Mouse (Mus musculus): ENCODE data around the gene Pola1. TPM values are rescaled to one million over a fixed set of nuclear protein-coding genes. Genes with fewer than 3 reads are reported as not detected.
A peak's percentile ranks its signal among the peaks of the same experiment; 100 is the strongest.

Gene Pola1
- polyA plus RNA-seq, 1 experiment = 0.25 TPM

- no peak for TF ChIP-seq CTCF (IDR thresholded peaks at IDR 0.05; ENCODE audit: control insufficient read depth, insufficient read depth, insufficient replicate concordance, low read depth, low read length)
- TF ChIP-seq POLR2A (IDR thresholded peaks at IDR 0.05; ENCODE audit: control insufficient read depth, low read depth, low read length) = no peak
- Histone ChIP-seq H3K4me3 (ENCODE audit: control insufficient read depth, low read depth, low read length) (peak overlapping the region; percentile 43), H3K27ac (ENCODE audit: control insufficient read depth, insufficient read depth, low read depth, low read length) (no peak overlapping the region), H3K4me1 (ENCODE audit: control insufficient read depth, insufficient read depth, low read length) (peaks cover 8% of the 10 kb centered on the region), H3K27me3 (ENCODE audit: control insufficient read depth, insufficient read depth, low read length) (no peaks in the 10 kb centered on the region), H3K36me3 (ENCODE audit: control insufficient read depth, insufficient read depth, low read length) (no peaks in the 10 kb centered on the region)
Observed at GRCm38 (mm10) chrX:93289076-93289475, 342.9 kb downstream of the Pola1 start.

DNA sequence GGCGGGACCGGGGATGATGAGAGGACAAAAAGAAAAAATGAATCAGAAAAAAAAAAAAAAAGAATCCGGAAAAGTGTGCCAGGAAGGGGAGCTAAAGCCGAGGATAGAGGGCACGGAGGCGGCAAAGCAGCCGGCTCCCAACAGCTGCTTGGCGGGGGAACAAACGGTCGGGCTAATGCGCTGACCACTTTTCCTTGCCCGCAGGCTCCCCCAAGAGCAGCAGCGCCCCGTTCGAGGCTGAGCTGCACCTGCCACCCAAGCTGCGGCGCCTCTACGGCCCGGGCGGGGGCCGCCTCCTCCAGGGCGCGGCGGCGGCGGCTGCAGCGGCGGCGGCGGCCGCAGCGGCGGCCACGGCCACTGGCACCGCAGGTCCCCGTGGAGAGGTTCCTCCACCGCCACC lies 343.6 kb downstream of the Pola1 start:
- Histone ChIP-seq H3K27ac (ENCODE audit: control insufficient read depth, insufficient read depth, low read depth, low read length) (no peak overlapping the region), H3K27me3 (ENCODE audit: control insufficient read depth, insufficient read depth, low read length) (no peaks in the 10 kb centered on the region), H3K4me1 (ENCODE audit: control insufficient read depth, insufficient read depth, low read length) (peaks cover 8% of the 10 kb centered on the region), H3K36me3 (ENCODE audit: control insufficient read depth, insufficient read depth, low read length) (no peaks in the 10 kb centered on the region), H3K4me3 (ENCODE audit: control insufficient read depth, low read depth, low read length) (peak overlapping the region; percentile 43)
- no peak for TF ChIP-seq CTCF (IDR thresholded peaks at IDR 0.05; ENCODE audit: control insufficient read depth, insufficient read depth, insufficient replicate concordance, low read depth, low read length)
- no peak for TF ChIP-seq POLR2A (IDR thresholded peaks at IDR 0.05; ENCODE audit: control insufficient read depth, low read depth, low read length)

DNA sequence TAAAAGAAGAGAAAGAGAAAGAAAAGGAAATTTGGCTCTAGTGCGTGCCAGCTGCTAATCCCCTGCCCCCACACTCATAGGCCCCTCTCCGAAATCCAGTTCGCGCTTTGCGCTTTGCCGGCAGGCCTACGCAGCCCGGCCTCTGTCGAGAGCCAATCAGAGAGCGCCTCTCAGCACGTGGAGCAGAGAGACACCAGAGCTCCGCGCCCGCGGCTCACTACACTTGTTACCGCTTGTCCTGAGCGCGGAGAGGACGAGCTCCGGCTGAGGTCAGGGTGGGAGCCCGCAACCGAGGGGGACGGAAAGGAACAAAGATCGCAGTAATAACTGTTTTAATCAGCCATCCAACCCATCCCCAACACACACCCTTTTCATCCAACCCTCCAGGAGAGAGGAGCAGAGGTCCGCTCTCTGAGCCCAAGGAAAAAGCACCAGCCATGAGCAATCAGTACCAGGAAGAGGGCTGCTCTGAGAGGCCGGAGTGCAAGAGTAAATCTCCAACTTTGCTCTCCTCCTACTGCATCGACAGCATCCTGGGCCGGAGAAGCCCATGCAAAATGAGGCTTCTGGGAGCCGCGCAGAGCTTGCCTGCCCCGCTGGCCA lies 345.6 kb downstream of the Pola1 start, which contains the start of gene Arx:
Gene Arx, plus strand, starts transcription at position 155 of the 603 bp plus-strand sequence.
- peak within 1 kb of the TSS; percentile 71 for H3K4me3 ChIP-seq (ENCODE audit: control insufficient read depth, low read depth, low read length)
- H3K27me3 ChIP-seq (ENCODE audit: control insufficient read depth, insufficient read depth, low read length) = no peaks in the 10 kb centered on the region
- H3K27ac ChIP-seq (ENCODE audit: control insufficient read depth, insufficient read depth, low read depth, low read length) = peak within 1 kb of the TSS; percentile 2; the same call in 1 of the 2 replicates

GRCm38 (mm10) chrX:93285091-93285490 lies 346.9 kb downstream of the Pola1 start:
- Histone ChIP-seq H3K4me1 (ENCODE audit: control insufficient read depth, insufficient read depth, low read length) (peaks cover 8% of the 10 kb centered on the region), H3K27me3 (ENCODE audit: control insufficient read depth, insufficient read depth, low read length) (no peaks in the 10 kb centered on the region), H3K27ac (ENCODE audit: control insufficient read depth, insufficient read depth, low read depth, low read length) (peak overlapping the region; percentile 25; the same call in 1 of the 2 replicates), H3K4me3 (ENCODE audit: control insufficient read depth, low read depth, low read length) (no peak overlapping the region; the same call in 1 of the 2 replicates), H3K36me3 (ENCODE audit: control insufficient read depth, insufficient read depth, low read length) (no peaks in the 10 kb centered on the region)
- no peak for TF ChIP-seq CTCF (IDR thresholded peaks at IDR 0.05; ENCODE audit: control insufficient read depth, insufficient read depth, insufficient replicate concordance, low read depth, low read length)
- TF ChIP-seq POLR2A (IDR thresholded peaks at IDR 0.05; ENCODE audit: control insufficient read depth, low read depth, low read length) = no peak

More for the DNA sequence above, 345.6 kb downstream of the Pola1 start, which contains the start of gene Arx:
- no peaks in the 10 kb centered on the region for H3K36me3 ChIP-seq (ENCODE audit: control insufficient read depth, insufficient read depth, low read length)
- TF ChIP-seq POLR2A (IDR thresholded peaks at IDR 0.05; ENCODE audit: control insufficient read depth, low read depth, low read length) (peak; percentile 49; the same call in 1 of the 2 replicates), CTCF (IDR thresholded peaks at IDR 0.05; ENCODE audit: control insufficient read depth, insufficient read depth, insufficient replicate concordance, low read depth, low read length) (no peak)
- H3K4me1 ChIP-seq (ENCODE audit: control insufficient read depth, insufficient read depth, low read length) = peaks cover 8% of the 10 kb centered on the region

DNA sequence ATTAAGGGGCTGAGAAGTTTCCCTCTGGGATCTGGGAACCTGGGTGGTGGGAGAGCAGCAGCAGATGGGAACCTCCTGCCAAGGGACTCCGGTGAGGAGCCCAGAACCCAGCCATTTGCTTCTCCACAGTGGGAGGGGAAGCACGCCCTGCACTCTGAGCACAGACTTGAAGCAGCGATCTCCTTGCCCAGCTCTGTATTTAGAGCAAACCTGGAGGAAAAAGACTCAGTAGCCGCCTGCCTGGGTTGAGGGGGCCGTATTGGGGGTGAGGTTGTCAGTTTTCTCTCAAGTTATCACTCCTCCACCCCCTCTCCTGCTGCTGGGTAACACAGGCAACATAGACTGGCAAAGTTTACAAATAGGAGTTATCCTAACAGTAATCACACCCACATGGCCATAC lies 350.2 kb downstream of the Pola1 start:
- TF ChIP-seq CTCF (IDR thresholded peaks at IDR 0.05; ENCODE audit: control insufficient read depth, insufficient read depth, insufficient replicate concordance, low read depth, low read length) (no peak), POLR2A (IDR thresholded peaks at IDR 0.05; ENCODE audit: control insufficient read depth, low read depth, low read length) (no peak)
- Histone ChIP-seq H3K36me3 (ENCODE audit: control insufficient read depth, insufficient read depth, low read length) (no peaks in the 10 kb centered on the region), H3K27ac (ENCODE audit: control insufficient read depth, insufficient read depth, low read depth, low read length) (peak overlapping the region; percentile 55), H3K4me1 (ENCODE audit: control insufficient read depth, insufficient read depth, low read length) (peaks cover 6% of the 10 kb centered on the region), H3K4me3 (ENCODE audit: control insufficient read depth, low read depth, low read length) (peak overlapping the region; percentile 37), H3K27me3 (ENCODE audit: control insufficient read depth, insufficient read depth, low read length) (no peaks in the 10 kb centered on the region)

- H3K27me3 ChIP-seq (ENCODE audit: control insufficient read depth, insufficient read depth, low read length) = no peaks in the 10 kb centered on the region
- H3K4me3 ChIP-seq (ENCODE audit: control insufficient read depth, low read depth, low read length) = peak overlapping the region; percentile 37
- no peak overlapping the region for H3K27ac ChIP-seq (ENCODE audit: control insufficient read depth, insufficient read depth, low read depth, low read length)
- peaks cover 6% of the 10 kb centered on the region for H3K4me1 ChIP-seq (ENCODE audit: control insufficient read depth, insufficient read depth, low read length)
- TF ChIP-seq POLR2A (IDR thresholded peaks at IDR 0.05; ENCODE audit: control insufficient read depth, low read depth, low read length) = no peak
- peak; percentile 51 for TF ChIP-seq CTCF (IDR thresholded peaks at IDR 0.05; ENCODE audit: control insufficient read depth, insufficient read depth, insufficient replicate concordance, low read depth, low read length)
- no peaks in the 10 kb centered on the region for H3K36me3 ChIP-seq (ENCODE audit: control insufficient read depth, insufficient read depth, low read length)
Observed at GRCm38 (mm10) chrX:93281028-93281723, 350.8 kb downstream of the Pola1 start.

- no peaks in the 10 kb centered on the region for H3K36me3 ChIP-seq (ENCODE audit: control insufficient read depth, insufficient read depth, low read length)
- no peak for TF ChIP-seq CTCF (IDR thresholded peaks at IDR 0.05; ENCODE audit: control insufficient read depth, insufficient read depth, insufficient replicate concordance, low read depth, low read length)
- no peak for TF ChIP-seq POLR2A (IDR thresholded peaks at IDR 0.05; ENCODE audit: control insufficient read depth, low read depth, low read length)
- peaks cover 3% of the 10 kb centered on the region for H3K4me1 ChIP-seq (ENCODE audit: control insufficient read depth, insufficient read depth, low read length)
- H3K27ac ChIP-seq (ENCODE audit: control insufficient read depth, insufficient read depth, low read depth, low read length) = no peak overlapping the region
- H3K4me3 ChIP-seq (ENCODE audit: control insufficient read depth, low read depth, low read length) = no peak overlapping the region
- no peaks in the 10 kb centered on the region for H3K27me3 ChIP-seq (ENCODE audit: control insufficient read depth, insufficient read depth, low read length)
Observed at GRCm38 (mm10) chrX:93279940-93280339, 352.0 kb downstream of the Pola1 start.

Measured in testis, adult 2 months (tissue).